Mouse (Mus musculus) adrenal gland, postnatal 14 days (tissue): Measurements from ENCODE around the gene Tbccd1. TPM values are rescaled to one million over a fixed set of nuclear protein-coding genes. Genes with fewer than 3 reads are reported as not detected.
"Not testable (repeated sequence)": the region's sequence is repeated elsewhere in the genome, so short reads cannot be mapped to it uniquely, and the experiment has no call there.

Experiments
- DNase-seq: peaks from one replicate; pipeline ENCODE4 v3.0.0; 2021; ENCODE audit warnings: mixed read lengths
- total RNA-seq: library from RNA; stranded (reverse); gene quantifications from 2 replicates; pipeline ENCODE4 v1.2.3, GENCODE M21; 2021

Tbccd1 gene
- total RNA-seq, 1 experiment from 2014 or later = 18.5 TPM

DNA sequence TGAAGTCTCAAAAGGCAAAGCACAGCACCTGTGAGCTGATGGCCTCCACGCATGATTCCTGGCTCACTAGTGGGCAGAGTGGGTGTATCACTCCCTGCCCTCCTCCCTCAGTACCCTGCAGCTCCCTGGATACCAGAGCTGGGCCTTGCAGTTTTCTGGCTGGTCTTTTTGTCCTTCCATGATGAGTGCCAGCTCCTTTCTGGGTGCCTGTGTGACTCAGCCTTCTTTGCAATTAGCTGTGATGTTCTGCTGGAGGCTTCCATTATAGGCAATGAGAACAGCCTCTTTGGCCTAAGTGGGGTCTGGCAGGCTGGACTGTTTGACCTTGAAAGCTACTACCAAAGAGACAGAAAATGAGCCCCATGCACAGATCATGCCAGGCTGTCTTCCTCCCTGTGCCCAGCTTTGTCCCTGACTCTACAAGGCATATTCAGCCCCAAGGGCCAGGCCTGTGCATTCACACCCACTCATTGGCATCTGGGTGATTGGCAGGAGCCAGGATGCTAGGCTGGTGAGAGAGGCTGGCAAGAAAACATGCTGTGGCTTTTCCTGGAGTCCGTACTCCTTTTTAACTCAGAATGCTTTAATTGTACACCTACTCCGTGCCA, 78.1 kb downstream of the Tbccd1 start:
- no peak for DNase-seq

DNA sequence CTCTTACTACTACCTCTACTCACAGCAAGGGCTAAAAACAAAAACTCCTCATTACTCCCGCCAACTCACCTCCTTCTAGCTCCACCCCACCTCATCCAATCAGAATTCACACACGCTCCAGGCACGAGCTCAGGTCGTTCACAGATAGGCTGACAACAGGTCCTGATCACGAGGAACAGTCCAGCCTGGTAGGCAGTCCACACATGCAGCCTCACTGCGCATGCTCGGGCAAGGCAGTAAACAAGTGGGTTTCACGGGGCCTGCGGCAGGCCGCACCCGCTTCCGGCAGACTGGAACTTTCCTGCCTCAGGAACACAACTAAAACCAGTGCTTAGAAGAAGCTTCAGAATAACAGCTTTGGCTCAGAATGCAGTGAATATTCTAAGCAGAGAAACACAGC, 79.2 kb downstream of the Tbccd1 start:
- not testable (repeated sequence) for DNase-seq

DNA sequence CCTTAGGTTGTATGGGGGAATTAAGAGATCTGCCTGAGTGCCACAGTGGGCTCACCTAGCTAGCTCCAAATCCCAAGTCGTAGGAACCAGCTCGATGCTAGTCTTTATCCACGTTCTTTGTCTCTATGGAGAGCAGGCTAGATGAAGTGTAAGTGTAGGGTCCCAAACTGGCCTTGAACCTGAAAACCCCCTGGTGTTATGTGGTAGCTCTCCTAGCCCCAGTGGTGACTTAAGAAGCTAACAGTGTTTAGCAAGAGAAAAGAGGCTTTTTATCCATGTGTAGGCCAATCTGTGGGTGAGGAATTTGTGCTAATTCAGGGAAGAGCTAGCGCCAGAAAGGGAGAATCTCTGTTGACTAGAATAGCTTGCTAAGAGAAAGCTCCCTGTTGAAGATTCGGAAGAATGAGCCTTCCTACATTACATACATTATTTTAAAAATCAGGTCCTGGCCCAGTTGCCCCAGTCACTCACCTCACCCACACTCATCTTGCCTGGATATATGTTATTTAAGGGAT, 81.9 kb downstream of the Tbccd1 start:
- no peak for DNase-seq

DNA sequence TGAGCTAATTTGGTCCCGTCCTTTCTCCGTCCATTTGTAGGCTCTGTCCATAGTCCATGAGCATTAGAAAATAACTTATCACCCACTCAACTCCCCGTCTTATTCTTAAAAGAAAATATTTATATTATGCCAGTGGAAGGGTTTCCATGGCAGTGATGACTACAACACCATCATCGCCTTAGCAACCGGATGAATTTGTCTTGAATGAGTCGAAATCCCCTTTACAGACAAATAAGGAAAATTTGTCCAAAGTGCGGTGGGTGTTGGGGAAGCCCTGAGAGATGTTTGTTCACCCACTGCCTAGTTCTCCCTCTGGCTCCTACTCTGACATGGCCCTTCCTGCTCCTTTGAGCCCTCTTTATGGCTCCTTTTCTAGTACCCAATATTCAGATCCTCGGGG, 88.8 kb downstream of the Tbccd1 start:
- DNase-seq = no peak

DNA sequence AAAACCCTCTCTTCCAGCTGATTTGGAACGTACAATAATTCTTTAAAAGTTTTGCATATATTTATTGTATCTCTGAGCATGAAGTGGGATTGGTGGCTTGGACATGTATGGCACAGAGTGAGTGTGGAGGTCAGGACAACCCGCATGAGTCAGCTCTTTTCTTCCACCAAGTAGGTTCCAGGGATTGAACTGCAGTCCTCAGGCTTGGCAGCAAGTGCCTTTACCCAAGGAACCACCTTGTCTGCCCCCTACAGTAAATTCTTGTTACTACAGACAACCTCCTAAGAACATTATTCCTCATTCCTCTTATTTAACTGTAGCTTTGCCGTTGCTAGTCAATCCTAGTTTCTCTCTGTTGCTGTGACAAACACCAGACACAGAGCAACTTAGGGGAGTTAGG, 90.1 kb downstream of the Tbccd1 start:
- no peak for DNase-seq

DNA sequence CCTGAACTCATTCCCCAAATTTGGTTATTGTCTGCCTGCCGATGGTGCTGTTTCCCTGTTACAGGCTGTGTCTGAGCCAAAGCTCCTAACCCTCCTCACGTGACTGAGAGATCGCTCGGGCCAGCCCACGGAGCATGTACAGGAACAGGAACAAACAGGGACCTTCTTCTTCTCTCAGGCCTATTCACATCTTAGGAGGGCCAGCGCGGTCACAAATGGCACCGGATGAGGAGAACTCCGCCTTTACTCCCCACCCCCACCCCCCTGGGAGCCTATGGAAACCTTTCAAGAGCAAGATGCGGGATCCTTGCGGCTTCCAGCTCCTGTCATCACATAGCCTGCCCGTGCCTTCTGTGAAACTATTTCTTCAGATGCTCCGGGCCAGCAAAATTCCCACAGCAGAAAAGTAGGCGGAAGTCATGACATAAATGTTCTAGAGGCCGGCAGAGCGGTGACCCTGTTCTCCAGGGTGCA, 90.7 kb downstream of the Tbccd1 start:
- DNase-seq = peak; percentile 25

DNA sequence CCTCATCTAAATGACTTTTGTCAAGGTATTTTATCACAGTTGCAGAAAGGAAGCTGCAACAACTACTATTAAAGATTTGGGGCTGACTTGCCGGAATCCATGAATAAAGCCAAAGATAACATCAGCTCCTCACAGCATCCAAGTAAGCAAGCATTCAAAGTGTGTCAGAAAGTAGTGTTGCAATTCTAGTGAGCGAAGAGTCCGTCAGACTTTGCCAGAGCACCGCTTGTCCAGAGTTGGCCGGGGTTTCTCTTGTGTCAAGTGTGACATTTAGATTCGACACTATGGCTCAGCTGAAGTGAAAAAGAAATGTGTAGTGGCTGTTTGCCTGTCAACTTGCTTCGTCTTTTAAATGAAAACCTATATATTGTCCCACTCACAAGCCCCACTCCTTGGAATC, 91.9 kb downstream of the Tbccd1 start:
- DNase-seq = no peak

Other genes with a start within 250 kb of the Tbccd1 start
- gene Dgkg, start 200.4 kb downstream of the Tbccd1 start, total RNA-seq = 3.1 and 3.9 TPM in 2 replicates
- gene Crygs, start 46.1 kb downstream of the Tbccd1 start, total RNA-seq = not detected in 2 replicates
- gene Dnajb11, start 176 bp upstream of the Tbccd1 start, total RNA-seq = 73.5 and 73.9 TPM in 2 replicates
- 223 and 3,596 TPM in 2 replicates for gene Ahsg, start 33.6 kb upstream of the Tbccd1 start, total RNA-seq
- gene Fetub, start 60.7 kb upstream of the Tbccd1 start, total RNA-seq = 30.2 and 120 TPM in 2 replicates
- 10.0 and 153 TPM in 2 replicates for gene Hrg, start 93.4 kb upstream of the Tbccd1 start, total RNA-seq
- gene Kng2, start 171.8 kb upstream of the Tbccd1 start, total RNA-seq = 28.3 and 64.6 TPM in 2 replicates
- 13.1 and 215 TPM in 2 replicates for gene Kng1, start 200.2 kb upstream of the Tbccd1 start, total RNA-seq
- 360 and 379 TPM in 2 replicates for gene Eif4a2, start 249.8 kb upstream of the Tbccd1 start, total RNA-seq